Mouse (Mus musculus) lung, embryonic 15.5 days (tissue): Measurements from ENCODE around the gene Alpl. TPM values are rescaled to one million over a fixed set of nuclear protein-coding genes. Genes with fewer than 3 reads are reported as not detected.

Source experiments
- polyA plus RNA-seq: library from polyadenylated mRNA; unstranded; fragments of >200 nt; fragmentation: Nextera tagmentation; extraction: Ambion mirVana; gene quantifications from 2 replicates; pipeline ENCODE4 v1.2.1, GENCODE M21; 2015

Gene Alpl
- polyA plus RNA-seq, 1 experiment from 2014 or later: 4.2 TPM

Other genes starting within 250 kb of the Alpl start
- gene Ldlrad2, start 221.8 kb downstream of the Alpl start, polyA plus RNA-seq: 0.41 TPM in 1 of 2 replicates, not detected in the other
- gene Usp48, start 202.6 kb downstream of the Alpl start, polyA plus RNA-seq: 65.8 and 66.6 TPM in 2 replicates
- gene Rap1gap, start 131.7 kb downstream of the Alpl start, polyA plus RNA-seq: 8.6 and 9.1 TPM in 2 replicates
- gene Ece1, start 65.9 kb upstream of the Alpl start, polyA plus RNA-seq: 31.1 and 48.4 TPM in 2 replicates
- 26.6 and 29.6 TPM in 2 replicates for gene Eif4g3, start 196.6 kb upstream of the Alpl start, polyA plus RNA-seq